Mouse (Mus musculus) brain, embryonic 14.5 days (tissue): ENCODE data around the gene Zfp638. TPM values are rescaled to one million over a fixed set of nuclear protein-coding genes. Genes with fewer than 3 reads are reported as not detected.

Experiments
- DNase-seq: peaks from one replicate; pipeline ENCODE4 v3.0.0-alpha.2; 2011; ENCODE audit warnings: low read depth
- CTCF ChIP-seq: fragments of 200-500 bp; IDR thresholded peaks from 2 replicates; pipeline ENCODE4 v1.5.1; 2012; ENCODE audit warnings: inconsistent platforms, mild to moderate bottlenecking, moderate library complexity, borderline replicate concordance; ENCODE audit not compliant: insufficient read depth, insufficient read length; ENCODE audit errors: extremely low read depth
- POLR2A ChIP-seq: fragments of 200-500 bp; IDR thresholded peaks from 2 replicates; pipeline ENCODE4 v1.6.1; 2012; ENCODE audit warnings: mild to moderate bottlenecking, inconsistent platforms, borderline replicate concordance; ENCODE audit not compliant: poor library complexity, insufficient read depth, insufficient read length, severe bottlenecking; ENCODE audit errors: extremely low read depth
- polyA plus RNA-seq: library from polyadenylated mRNA; depleted of rRNA; stranded (reverse); fragments of >200 nt; gene quantifications from 2 replicates; pipeline ENCODE4 v1.2.3, GENCODE M21; 2012

Gene Zfp638
- polyA plus RNA-seq, 1 experiment: 75.9 TPM

DNA sequence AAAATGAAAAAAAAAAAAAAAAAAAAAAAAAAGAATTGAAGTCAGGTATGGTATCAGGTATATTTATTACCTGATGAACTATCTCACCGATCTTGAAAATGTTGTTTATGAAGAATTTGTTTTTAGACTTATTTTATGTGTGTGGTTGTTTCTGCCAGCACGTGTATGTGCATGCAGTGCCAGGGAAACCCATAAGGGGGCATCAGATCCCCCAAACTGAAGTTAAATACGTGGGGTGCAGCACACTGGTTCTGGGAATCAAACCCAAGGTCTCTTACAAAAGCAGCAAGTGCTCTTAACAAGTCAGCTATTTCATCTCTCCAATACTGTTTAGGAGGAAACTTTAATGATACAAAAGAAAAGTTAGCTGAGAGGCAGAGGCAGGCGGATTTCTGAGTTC, 137.4 kb downstream of the Zfp638 start:
- no peak for TF ChIP-seq CTCF
- TF ChIP-seq POLR2A: no peak
- DNase-seq: no peak

DNA sequence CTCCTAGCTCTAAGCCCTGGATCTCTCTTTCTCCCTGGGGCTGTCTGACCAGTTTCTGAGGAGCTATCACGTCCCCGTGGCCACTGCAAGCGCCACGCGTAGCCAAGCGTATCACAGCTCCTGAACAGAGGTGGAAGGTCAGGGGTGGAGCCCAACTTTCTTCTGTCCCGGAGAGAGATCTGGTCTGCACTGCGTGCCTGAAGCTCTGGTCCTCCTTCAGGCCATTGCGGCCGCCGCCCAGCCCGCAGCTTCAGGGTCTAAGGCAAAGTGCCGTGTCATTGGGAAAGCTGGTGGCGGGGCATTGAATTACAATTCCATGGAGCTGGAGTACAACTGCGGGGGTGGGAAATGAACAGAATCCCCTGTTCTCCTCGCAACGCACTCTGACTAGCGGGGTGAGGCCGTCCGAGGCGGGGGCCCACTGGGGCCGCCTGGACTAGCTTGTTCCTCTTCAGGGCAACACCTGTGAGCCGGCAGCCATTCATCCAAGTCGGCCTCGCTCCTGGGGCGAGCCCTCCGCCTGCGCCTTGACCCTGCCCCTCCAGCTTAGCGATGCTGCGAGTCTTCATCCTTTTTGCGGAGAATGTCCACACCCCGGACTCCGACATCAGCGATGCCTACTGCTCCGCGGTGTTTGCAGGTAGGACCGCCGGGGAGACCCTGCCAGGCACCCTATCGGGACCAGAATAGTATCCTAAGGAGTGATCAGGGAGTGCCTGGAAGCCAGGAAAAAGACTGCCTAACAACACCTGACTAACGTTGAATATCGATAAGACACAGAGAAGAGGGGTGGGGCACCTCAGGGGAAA, 141.7 kb downstream of the Zfp638 start, which contains the start of gene Dysf:
Dysf (plus strand) TSS at position 228 of the 809 bp plus-strand sequence.
- peak; percentile 46 for DNase-seq

DNA sequence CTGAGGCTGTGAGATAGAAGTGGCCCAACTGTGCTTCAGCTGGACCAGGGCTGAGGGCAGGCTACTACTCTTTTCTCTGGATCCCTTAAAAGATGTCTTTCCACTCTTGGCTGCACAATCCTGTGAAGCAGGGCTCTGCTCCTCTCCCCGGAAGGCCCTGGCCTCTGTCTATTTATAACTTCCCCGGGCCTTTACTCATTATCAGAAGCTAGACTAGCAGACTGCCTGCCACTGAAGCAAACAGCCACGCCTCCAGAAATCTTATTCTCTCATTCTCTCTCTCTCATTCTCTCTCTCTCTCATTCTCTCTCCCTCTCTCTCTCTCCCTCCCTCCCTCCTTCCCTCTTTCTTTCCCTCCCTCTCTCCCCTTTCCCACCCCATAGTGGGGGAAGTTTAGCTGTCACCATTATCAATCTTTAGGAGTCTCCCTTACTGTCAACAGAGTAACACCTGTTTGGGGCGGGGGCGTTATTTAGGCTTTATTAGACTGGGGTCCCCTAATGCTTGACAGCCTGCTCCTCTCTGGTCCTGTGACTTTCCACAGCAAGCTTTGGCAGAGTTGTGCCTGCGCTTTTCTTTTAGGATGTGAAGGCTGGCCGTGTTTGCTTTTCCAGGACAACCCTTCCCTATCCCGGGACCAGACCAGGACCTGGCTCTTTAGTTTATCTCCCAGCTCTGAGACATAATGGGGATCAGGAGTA, 142.4 kb downstream of the Zfp638 start:
- DNase-seq: no peak
- TF ChIP-seq POLR2A: no peak
- no peak for TF ChIP-seq CTCF

More for the DNA sequence above, 141.7 kb downstream of the Zfp638 start, which contains the start of gene Dysf:
- TF ChIP-seq CTCF (peak; percentile 13; the same call in 1 of the 2 replicates), POLR2A (no peak)

DNA sequence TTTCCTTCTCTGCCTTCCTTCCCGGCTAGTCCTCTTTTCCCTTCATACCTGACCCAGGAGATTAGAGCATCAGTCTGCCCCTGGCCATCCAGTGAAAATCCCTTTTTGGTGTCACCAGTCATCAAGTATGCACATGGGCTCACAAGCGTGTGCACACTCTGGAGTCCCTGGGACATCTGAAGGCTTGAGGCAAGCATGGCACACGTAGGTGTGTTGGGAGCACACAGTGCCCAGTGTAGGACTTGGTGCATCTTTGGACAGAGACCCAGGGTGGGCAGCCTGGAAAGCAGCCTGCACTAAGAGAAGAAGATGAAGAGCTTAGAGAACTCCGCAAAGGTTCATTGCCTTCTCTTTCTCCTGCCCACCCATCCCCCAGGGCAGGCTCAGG, 143.0 kb downstream of the Zfp638 start:
- no peak for DNase-seq
- TF ChIP-seq CTCF (no peak), POLR2A (no peak)

DNA sequence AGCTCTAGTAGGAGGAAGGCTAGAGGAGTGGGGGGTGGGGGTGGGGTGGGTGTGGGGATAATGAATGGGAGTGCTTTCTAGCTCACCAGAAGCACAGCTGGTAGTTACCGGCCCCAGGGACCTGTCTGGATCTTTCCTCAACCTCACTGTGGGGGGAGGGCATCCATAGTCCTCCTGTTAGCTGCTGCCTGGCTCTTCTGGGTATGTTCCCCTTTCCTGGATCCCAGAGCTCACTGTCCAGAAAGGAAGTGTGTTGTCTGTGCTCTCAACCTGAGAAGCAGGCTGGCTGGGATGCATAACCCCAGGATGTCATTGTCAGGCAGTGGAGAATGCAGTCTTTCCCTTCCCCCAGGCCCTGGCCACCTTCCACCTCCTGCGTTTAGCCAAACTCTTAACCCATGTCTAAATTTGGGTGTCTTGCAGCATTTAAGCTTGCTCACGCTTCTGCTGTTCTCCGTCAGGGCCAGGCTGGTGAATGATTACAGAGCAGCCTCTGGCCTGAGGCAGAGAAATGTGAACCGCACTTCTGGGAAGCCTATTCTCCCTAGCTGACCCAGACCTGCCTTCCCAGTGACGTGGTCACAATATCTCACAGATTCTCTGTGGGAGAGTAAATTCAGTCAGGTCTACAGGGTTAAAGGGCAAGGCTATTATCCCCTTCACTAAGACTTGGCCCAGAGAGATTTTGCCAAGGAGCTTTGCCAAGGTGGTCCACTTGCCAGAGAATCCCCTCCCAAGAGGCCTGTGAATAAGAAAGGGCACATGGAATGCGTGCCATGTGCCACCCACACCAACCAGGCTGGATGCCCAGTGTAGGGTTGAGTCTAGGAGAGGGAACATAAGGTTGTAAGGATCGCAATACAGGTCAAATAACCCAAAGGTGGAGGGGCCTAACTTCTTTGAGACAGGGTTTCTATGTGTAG, 143.7 kb downstream of the Zfp638 start:
- TF ChIP-seq CTCF (no peak), POLR2A (no peak)
- peak; percentile 40 for DNase-seq

DNA sequence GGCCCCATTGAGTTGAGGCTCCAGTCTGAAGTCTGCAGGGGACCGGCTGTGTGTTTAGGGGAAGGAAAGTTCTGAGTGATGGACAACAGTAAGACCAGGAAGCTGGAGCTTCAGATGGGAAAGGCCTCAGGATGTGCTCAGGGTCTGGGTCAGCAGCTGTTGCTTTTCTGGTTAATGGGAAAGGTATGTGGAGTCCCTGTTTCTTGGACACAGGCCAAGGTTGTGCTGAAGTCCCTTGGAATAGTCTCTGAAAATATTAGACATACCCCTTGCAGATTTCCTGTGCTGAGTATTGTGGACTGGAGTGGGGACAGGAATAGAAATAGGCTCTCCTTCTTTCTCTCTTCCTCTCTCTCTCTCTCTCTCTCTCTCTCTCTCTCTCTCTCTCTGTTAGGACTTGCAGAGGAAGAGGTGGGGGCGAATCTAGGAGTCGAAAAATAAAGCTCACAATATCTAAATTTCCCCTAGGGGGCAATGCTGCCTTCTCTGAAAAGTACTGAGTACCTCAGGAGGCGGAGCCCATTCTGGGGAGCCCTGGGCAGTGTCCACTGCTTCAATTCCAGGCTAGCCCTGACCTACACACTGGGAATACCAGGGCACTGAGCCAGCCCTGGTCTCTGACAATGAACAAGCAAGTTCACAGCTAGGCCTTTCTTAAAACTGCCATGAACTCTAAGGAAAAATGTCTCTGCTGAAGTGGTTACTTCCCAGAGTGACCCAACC, 148.2 kb downstream of the Zfp638 start:
- peak; percentile 18 for DNase-seq

DNA sequence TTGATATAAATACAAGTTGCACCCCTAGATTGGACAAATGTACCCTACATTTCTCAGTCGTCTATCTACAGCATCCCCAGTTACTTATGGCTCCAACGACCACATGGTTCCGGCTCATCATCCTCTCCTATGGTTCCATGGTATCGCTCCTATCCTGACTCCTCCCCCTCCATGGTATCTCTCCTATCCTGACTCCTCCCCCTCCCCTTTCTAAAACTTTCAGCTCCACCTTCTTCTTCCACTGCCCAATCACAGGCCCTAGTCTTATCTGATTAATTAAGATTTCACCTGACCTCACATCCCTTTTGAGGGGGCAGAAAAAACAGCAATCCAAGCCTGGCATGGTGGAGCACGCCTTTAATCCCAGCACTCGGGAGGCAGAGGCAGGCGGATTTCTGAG, 149.9 kb downstream of the Zfp638 start:
- TF ChIP-seq POLR2A (no peak), CTCF (no peak)
- no peak for DNase-seq

DNA sequence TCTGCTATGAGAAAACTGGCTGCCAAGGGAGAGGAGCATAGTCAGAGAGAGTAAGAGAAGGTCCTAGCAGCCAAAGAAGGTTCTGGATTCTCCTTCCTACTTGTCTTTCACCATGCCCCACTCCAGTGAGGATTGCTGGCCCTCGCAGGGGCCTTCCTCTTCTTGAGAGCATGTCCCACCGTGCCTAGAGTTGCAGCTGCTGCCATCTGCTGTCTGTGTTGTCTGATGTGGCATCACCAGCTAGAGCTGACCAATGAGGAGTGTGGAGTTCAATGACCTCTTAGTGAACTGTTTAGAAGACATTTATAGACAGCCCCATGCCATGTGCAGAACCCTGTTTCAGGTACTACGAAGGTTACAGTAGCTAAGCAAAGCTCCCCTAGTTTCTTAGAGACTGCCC, 150.5 kb downstream of the Zfp638 start:
- no peak for DNase-seq

DNA sequence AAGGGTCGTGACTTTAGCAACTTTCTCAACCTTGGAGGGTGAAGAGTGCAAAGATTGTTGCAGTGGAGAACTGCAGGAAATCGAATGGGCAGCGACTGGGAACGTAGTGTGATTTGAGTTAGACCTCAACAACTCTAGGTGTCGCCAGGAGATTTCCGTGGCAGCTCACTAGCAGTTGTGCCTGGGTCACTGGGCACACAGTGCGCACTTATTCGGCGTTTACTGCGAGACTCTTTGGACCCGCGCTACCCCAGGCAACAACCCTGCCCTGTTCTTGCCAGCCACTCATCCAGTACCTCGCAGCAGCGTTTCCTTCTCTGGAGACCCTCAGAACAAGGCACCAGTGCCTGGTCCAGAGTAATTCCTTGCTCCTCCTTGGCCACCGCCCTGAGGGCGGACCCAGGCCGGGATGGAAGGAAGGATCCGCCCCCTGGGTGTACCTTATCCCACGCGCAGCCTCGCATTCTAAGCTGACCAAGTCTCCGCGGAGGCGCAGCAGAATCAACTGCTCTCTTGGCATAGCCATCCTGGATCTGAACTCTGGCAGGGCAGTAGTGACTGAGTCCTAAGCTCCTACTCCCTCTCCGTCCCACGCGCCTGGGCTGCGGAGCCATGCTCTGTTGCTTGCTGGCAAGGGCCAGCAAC, 152.1 kb downstream of the Zfp638 start:
- TF ChIP-seq CTCF (no peak), POLR2A (no peak)
- peak; percentile 33 for DNase-seq

More for the DNA sequence above, 150.5 kb downstream of the Zfp638 start:
- TF ChIP-seq CTCF: no peak
- TF ChIP-seq POLR2A: no peak

DNA sequence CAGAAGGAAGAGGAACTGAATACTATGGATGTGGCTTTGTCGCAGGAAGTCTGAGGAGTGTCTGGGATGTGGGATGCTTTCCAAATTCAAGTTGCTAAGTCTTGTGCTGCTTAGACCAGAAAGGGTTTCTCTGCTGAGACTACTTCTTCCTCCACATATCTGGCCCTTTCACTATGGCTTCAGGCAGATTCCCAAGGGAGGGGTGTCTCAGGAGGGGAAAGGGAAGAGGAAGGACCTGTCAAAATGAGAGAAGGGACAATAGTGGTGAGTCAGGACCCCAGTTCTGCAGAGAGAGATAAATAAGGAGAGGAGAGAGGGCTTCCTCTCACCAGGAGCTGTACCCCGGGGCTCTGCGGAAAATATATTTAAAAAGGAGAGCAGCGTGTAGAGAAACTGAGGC, 153.1 kb downstream of the Zfp638 start:
- DNase-seq: no peak
- TF ChIP-seq POLR2A (no peak), CTCF (no peak)

DNA sequence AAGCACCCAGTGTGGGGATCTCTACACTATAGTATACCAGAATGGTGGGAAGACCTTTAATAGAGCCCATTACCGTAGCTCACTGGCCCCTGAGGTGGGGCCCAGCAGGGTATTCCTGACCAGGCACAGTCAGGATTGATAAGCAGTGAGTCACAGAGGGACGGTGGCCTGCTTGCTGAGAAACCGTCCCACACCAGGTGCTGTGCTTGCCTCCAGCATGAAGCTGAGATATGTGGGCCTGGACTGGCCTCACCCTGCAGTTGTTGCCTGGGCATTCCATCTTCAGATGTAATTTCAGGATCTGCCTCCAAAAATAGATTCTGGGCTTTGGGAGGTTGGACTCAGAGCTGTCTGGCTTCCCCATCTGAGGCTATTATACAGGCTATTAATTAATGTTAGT, 155.1 kb downstream of the Zfp638 start:
- no peak for DNase-seq
- TF ChIP-seq CTCF (no peak), POLR2A (no peak)
